Mouse (Mus musculus): ENCODE measurements at regions not wholly inside any gene's neighbourhood (a gene's known extent, or its start where the extent isn't known, plus 50 kb on each side); places are given as distances from the start of the nearest gene placed in this dataset.

DNA sequence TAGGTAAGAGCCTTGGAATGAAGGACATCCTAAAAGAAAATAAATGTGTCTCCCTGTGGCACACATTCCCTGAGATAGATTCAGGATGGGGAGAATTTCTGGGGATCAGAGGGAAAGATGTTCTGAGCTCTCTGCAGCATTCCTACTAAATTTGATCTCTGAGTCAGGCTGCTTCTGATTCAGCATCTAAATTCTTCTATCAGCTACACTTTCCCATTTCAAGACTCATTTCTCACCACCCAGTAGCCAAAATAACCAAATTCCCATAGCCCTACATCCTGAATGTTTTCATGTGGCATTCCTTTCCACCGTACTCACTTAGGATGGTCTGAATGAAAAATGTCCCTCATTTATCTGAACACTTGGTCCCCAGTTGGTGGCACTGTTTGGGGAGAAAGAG, 223.2 kb upstream of the Actbl2 start:
- DNase-seq: no peak

DNA sequence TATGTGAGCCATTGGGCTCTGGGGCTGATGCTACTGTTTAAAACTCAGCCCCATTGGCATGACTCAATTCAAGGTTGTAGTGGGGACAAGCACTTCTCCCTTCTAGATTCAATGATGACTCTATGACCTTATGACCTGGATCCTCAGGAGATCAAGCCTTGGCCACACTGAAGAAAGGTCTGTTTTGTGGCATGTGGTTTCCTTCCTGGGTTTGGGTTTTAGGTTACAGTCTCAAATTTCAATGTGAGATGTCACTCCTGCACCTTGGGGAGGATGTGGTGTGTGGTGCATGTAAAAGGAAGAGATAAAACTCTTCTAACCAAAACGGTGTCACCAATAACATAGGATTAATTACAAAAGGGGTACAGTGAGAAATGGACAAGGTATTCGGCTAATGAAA, 211.2 kb upstream of the Actbl2 start:
- no peak for DNase-seq

DNA sequence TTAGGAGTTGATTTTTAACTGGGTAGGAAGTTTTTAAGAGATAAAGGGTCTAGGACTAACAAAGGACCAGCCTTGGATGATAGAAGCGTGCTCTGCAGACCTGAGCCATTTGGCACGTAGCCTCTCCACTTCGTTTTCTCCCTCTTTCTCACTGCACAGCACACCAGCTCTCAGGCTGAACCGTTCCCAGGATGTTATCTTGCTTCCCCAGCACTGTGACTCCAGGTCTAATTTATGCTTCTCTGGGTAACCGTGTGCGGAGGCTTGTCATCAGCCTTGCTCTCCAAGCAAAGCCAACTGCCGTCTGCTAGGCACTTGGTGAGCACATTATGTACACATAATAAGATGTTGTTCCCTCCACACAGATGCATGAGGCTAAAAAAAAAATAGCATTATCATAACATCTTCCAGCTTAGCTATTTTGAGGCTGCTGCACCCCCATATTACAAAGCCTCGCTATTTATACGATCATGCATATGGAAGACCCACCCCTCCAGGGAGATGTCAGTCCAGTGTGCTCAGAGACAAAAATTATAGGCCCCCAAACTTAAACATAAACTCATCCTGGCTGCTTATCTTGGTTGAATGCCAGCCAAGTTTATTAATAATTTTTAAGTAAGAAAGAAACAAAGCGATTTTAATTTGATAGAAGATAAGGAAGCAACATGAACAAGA, 210.3 kb upstream of the Actbl2 start:
- no peak for DNase-seq

DNA sequence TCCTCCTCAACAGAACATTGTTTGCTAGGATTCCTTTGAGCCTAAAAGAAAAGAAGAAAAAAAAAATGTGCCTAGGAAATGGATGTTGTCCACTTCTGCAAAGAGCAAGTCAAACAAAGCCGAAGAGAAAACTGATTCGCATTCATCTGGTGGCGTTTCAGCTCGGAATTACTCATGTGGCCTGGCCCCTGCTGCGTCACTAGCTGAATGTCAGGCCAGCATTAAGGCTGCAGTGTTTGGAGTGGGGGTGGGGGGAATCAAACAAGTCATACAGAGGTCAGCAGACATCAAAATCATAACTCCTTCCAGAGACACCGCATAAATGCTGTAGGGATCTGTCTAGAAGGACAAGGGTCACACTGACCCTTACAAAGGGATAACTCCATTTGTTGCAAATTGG, 204.7 kb upstream of the Actbl2 start:
- peak in 1 of 2 experiments; percentile 2 for DNase-seq

DNA sequence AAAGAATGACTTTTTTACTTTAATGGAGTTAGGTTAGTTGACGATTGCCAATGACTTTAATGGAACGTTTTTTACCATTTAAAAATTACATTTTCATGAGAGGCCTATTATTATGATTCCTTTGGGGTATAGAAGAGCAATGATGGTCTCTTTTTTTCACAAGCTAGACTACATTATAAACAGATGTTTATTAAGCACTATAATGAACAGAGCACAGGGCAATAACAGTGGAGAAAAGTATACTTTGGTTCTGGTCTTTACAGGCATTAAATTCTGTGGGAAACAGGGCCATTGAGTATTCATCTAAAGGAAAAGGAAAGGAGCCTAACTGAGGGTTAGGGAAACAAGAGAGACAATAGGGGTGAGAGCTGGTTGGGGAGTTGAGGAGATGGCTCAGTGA, 199.0 kb upstream of the Actbl2 start:
- DNase-seq: no peak

DNA sequence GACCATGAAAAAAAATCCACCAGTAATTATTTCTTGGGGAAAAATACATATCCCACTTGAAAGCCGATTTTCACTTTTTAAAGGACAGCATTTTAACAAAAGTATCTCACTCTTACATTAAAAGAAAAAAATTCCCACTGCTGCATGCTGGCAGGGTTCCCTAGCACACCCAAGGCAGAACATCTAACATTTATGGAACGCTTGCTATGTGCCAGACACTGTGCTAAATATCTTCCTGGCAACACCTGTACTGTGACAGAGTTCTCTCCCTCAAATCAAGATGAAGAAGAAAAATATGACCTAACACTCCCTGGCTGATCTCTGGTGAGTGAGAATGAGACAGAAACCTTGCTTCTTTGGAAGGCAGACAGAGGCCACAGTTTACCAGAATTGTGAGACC, 167.1 kb upstream of the Actbl2 start:
- DNase-seq: no peak

DNA sequence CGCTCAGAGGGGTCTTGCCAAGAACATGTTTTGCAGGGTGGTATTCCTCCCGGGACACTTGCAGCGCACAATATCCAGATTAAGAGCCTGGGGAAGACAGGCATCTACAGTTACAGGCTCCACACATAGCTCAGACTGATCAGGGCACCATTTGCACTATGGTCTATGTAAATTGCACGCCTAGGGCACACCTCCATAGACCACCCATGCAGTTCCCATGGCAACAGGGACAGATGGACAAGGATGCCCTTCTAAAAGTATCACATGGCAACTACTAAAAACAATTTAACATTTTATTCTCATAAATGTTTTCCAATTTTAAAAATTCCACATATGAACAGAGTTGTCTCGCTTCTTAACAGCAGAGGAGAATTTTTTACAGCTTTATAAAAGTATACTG, 158.7 kb upstream of the Actbl2 start:
- DNase-seq: no peak

DNA sequence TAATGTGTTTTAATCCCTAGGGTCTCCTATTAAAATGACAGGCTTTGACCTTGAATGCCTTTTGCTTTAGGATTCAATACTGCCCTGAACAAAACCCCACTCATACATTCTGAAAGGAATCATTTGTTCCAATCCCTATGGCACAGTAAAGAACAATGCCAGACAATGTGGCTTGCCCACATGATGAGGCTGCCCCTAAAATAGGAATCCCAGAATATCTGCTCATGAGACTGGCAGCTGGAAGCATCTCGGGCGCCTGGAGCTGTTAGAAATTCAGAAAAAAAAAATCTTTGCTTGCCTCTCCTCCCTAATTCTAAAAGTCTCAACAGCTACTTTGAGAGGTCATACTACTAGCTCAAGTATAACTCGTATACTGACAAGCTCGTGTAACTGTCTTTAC, 157.5 kb upstream of the Actbl2 start:
- DNase-seq: no peak

DNA sequence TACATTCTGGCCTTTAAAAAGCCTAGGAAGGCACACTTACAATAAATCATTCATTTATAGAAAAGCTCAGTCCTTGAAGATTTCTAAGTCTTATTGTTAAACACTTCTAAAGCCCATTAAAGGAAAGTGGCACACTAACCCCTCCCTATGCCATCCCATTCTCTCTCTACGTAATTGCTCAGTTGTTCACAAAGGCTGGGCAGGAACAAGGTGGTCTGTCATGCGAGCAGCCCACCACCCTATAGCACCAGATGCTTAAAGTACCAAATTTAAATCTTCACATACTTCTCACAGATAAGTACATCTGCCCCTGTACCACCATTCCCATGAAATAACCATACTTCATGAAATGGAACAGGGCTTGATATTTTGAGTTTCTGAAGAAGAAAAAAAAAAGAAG, 156.1 kb upstream of the Actbl2 start:
- DNase-seq: no peak

DNA sequence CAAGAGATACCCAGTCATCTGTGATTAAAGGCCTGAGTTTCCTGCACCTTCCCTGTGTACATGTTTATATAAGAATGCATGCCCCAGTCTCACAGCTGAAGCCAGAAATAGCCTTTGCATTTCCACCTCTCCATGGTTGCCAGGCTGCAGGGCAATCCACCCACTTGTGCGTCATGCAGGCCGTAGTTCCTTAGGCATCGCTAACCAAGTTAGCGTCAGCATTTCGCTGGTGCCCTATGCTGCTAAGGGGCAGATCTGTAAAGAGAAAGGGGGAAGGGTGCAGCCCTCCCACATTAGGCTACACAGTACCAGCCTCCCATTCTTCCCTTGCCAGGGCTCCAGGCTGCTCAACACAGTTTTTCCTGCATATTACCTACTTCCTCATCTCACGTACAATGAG, 155.6 kb upstream of the Actbl2 start:
- DNase-seq: peak in 1 of 2 experiments; percentile 3

DNA sequence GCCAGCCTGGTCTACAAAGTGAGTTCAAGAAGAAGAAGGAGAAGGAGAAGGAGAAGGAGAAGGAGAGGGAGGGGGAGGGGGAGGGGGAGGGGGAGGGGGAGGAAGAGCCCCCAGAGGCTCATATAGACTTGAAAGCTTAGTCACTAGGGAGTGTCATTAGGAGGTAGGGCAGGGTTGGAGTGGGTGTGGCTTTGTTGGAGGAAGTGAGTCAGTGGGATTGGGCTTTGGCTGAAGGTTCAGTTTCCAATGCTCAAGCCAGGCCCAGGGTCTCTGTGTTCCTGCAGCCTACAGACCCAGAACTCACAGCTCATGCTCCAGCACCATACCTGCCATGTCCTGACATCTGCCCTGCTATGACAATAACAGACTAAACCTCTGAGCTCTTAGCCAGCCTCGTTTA, 154.4 kb upstream of the Actbl2 start:
- DNase-seq: no peak

DNA sequence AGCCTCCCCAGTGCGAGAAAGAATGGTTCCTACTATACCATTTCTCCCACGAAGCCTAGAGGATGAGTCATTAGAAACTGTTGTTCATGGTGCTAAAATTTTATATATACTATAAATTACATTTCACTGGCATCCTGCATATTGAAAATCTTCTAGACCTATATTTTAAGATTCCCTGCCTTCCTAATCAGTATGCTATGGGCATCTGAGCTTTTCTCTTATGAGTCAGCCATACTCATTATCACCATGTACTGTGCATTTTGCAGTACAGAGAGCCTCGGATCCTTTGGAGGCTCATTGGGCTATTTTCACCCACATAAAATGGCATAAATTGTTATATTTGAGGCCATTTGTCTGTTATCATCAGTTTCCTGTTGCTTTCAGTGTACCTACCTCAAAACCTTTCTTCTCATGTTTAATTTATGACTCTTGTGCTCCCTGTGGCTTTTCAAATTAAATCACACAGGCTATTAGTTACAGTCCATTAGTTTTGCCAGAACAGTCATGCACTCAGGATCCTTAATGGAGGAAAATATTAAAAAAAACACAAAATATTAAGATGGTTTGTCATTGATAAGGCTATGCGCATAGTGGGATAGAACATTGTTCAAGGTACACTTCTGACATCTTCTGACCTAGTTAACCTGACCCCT, 150.1 kb upstream of the Actbl2 start:
- no peak for DNase-seq

DNA sequence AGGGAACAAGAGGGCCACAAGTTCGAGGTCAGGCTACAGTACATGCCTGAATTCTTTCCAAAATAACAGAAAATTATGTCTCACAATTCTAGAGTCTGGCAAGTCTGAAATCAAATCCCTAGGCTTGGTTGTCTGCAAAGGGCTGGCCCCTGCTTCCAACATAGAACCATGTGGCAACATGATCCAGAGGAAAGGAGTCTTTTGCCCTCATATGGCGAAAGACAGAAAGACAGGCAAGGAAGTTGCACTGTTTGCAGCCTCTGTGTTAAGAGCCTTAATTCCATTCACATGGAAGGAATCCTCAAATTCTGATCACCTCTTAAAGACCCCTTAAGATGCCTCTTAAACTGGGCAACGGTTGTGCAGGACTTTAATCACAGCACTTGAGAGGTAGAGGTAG, 123.7 kb upstream of the Actbl2 start:
- no peak for DNase-seq

DNA sequence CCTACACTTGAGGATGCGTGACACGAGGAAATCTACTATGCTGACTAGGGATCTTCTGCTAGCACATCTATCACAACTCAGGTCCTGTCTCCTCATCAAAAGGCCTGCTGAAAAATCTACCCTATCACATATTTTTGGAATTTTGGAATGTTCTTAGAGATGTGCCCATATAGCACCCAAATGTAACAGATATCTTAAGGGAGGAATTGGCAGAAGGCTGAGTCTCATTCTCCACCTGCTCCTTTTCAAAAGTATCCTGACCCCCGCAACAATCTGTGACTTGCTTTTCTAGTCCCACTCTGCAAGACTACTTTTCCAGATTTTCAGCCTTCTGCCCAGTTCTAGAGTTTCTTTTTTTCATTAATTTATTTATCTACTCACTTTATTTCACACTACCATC, 118.4 kb upstream of the Actbl2 start:
- no peak for DNase-seq

DNA sequence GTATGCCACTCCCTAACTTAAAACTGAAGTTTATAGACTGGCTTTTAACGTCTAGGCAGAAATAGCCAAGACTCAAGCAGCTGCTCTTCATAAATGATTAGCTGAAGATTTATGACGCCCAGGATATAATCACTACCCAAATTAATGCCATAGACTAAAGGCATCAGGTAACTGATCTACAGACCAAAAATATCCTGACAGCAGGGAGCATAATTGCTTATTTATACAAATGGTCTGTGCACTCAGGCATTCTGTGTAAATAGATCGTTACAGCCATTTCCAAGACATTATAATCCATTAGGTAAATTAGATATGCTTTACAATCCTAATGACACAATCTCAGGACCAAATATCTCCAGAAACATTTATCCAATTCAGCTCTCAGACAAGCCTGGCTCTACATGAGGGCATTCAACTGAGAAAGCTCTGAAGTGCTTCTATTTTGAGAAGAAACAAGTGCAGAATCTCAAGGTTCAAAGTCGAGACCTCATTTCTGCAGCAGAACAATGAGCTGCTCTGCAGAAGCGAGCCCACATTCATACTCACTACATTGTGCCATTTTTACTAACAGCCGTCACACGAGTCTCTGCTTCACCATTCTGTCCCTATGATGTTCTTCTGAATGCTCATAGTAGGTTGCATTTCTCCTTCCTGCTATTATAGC, 111.9 kb upstream of the Actbl2 start:
- no peak for DNase-seq

DNA sequence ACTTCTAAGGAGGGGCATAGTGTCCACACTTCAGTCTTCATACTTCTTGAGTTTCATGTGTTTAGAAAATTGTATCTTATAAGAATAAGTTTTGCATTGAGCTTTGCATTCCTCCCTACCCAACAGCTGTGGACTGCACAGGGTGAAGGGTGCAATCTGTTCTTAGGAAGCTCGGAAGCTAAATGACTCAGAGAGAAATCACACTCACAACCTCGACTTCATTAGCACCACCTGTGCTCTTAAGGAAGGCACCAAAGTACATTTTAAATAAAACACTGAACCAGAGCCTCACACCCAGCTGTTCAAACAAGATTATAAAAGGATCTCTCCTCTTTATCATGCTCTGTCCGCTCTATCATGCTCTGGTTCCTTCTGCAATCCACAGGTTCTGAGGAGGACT, 110.1 kb upstream of the Actbl2 start:
- no peak for DNase-seq

DNA sequence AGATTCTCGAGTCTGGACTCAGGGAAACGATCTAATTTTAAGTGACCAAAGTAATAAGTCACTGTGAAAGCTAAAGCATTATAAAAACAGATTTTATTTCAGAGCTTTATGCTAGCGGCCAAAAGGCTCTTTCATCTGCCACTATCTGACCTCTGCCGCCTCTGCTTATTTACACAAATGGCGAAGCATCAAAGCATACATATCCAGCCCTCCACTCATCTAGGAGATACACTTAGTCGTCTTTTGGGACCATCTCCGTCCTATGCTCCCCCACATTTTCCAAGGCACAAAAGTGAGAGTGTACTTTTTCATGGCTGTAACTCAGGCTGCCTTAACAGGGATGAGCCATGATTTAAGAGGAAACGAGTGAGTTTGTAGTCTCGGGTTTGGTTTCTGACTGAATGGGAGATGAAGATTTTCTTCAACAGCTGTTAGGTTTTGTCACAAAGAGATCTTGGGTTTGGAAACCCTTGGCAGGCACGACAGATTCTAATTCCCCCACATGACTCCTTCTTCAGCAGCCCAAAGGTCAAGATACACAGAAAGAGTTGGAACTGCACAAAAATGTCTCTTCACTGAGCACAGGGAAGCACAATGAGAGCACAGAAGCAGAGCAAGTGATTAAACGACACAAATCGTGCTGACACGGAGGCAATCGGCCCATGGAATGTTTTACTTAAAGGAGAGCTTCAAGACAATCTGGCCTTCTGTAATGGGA, 96.7 kb upstream of the Actbl2 start:
- DNase-seq: no peak

DNA sequence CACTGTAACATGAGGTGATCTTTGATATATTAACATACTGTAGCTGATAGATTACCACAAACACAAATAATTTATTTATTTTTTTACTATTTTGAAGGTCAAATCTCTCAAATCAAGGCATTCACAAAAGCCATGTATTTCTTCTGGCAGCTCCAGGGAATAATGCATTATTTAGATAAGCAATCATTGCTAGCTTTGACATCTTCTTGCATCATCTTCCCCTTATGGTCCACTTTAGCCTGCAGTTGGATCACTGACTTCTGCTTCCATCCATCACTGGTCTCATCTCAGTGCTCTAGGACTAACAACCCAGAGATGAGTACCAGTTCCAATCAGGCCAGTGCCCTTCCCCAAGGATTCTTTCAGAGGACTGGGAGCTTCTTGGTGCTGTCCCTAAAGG, 95.3 kb upstream of the Actbl2 start:
- no peak for DNase-seq

DNA sequence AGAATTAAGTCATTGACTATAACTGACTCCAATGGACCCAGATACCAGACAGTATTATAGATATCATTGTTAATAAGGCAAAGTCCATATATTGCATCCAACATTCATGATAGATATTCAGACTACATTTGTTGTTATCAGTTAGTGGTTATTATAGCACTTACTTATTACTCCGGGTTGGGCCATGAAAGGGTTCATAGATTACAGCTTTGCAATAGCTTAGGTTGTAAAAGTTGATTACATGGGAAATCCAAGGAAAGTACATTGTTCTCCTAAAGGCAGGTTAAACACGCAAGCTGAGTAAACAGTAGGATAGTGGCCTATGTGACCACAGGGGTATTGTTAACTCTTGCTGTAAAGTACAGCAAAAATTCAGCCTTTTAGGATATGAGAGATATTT, 89.3 kb upstream of the Actbl2 start:
- DNase-seq: no peak

DNA sequence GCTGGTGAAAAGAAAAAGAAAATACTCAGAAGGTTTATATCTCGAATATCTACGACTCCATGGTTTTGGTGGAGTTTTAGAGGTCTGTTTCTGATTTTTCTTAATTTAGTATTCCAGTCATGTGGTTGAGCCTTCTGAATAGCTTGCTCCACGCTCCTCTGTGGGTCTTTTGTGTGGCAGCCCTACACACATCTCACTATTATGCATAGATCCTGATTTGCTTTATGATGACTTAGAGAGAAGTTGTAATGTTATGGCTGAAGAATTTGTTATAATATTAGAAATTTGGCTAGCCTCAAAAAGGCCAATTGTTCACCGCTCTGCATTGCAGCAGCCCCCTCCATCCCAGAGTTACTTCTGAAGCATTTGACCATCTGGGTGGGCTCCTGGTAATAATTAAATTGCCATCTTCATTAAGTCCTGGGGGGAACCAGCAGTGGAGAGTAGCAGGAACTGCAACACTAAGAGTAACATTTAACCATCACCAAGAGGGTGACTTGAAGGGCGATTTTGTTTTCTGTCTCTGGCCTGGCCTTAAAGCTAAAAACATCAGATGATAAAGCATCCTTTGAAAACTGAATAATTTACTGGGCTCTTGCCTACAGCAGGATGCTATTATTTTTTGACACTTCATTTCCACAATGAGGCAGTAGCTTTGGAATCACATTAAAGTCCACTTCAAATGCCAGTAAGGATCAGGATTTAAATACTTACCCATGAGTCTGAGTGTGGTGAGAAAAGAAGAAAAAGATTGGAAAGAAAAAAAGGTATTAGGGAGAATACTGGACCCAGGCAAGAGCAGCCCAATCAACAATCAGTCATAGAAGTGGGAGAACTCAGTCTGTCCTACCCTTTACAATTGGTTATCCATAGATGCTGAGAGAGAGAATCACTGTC, 84.3 kb upstream of the Actbl2 start:
- no peak for DNase-seq

DNA sequence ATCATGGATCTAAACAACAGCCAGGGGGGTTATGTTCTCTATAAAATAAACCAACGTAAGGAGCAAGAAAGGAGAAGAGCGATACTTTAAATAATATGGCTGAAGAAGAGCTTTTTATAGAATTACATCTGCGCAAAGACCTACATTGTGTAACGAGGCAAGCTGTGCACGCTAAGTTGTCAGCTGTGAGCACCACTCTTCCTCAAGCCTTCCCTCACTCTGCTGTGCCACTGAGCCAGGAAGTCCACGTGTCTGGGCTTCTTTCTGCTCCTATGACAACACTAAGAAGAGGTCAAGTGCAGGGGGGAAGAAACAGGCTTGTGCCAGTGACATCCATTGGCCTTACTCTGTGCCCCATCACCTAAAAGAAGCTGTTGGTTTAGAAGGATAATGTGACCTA, 75.6 kb upstream of the Actbl2 start:
- no peak for DNase-seq

DNA sequence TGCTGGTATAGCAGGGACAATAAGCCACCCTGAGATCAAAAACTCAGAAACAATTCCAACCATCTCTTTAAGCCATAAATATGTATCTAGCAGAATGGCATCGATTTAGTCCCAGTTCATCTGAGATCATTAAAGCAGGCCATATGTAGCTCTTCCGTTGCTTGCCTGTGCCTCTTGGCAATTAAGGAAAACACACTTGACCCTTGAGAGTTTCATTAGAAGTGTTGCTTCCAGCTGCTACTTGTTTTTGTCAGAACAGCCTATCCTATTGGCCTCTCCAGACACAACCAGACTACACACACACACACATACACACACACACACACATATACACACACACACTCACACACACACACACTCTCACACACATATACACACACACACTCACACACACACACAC, 71.5 kb upstream of the Actbl2 start:
- no peak for DNase-seq

DNA sequence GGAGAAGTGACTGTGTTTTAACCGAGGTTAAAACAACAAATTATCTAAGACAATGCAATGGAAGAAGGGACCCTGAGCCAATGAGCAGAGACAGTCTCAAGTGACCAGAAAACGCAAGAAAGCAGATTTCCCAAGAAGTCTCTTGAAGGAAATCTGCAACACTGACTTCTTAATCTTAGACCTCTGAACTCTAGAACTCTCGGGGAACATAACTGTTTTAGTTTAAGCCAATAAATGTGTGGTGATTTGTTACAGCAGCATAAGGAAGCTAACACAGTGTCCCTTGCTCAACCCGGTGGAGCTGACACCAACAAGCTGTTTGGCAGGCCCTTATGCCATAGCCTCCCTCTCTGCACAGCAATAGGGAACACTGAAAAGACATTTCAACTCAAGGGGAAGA, 69.0 kb upstream of the Actbl2 start:
- no peak for DNase-seq
